Comparison of ENCODE assay signal across 29 mouse cellular contexts in the genomic region with DNA sequence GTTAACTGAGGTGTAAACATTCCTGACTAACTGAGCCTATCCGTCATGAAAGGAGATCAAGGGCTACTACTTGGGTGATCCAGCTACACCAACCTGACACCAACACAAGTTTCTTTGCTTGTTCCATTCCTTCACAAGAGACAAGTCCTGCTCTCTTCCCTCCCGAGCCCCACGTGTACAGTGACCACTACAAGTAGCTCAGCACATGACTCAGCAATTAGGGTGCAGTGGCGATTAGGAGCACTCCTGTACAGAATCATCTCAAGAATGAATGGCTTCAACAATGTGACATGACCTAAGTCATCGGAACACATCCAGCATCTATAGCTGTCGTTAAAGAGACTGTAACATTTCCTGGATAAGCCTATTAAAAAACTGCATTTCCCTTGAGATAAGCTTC. TPM values are rescaled to one million over a fixed set of nuclear protein-coding genes. Genes with fewer than 3 reads are reported as not detected.
DNase-seq lines count a peak whose midpoint lies in the region; ATAC-seq lines count a peak whose summit lies in the region.
"Had no signal": no experiment of that assay in that cellular context is flagged by ENCODE, and none has a peak within 500 bp of the region (broad histone marks: within the 10 kb centered on the region; RNA-seq: fewer than 3 reads in every experiment).

No protein-coding gene starts in this region.

- no peak overlapping the region for H3K4me2 ChIP-seq in heart, embryonic 12.5 days
- no peak overlapping the region for H3K4me2 ChIP-seq in liver, embryonic 13.5 days
- H3K4me2 ChIP-seq in liver, embryonic 12.5 days, result no peak overlapping the region
- H3K4me2 ChIP-seq: embryonic facial prominence, embryonic 12.5 days; forebrain, embryonic 12.5 days; heart, embryonic 11.5 days; neural tube, embryonic 15.5 days had no signal

- no peak for ATAC-seq in heart, embryonic 12.5 days (ENCODE audit: insufficient number of reproducible peaks, low FRiP score)
- 0 out of 2 replicates have a peak, but pooled peaks have one; percentile 34 for ATAC-seq in liver, embryonic 13.5 days (ENCODE audit: low read depth)
- ATAC-seq in liver, embryonic 12.5 days, result no peak
- peak; percentile 43 for ATAC-seq in megakaryocyte progenitor cell, adult 5-6 weeks (replicated peaks; ENCODE audit: poor library complexity)
- ATAC-seq: activated CD4-positive, CD25-positive, alpha-beta regulatory T cell, adult 4 months; hindbrain, postnatal 0 days; intestine, embryonic 16.5 days; liver, postnatal 0 days had no signal

- H3K4me1 ChIP-seq in heart, embryonic 12.5 days (replicated peaks), result peaks cover 5% of the 10 kb centered on the region
- H3K4me1 ChIP-seq in liver, embryonic 13.5 days (replicated peaks), result peaks cover 4% of the 10 kb centered on the region; the same call in 1 of the 2 replicates
- peaks cover 18% of the 10 kb centered on the region for H3K4me1 ChIP-seq in liver, embryonic 12.5 days
- H3K4me1 ChIP-seq: embryonic facial prominence, embryonic 12.5 days; forebrain, embryonic 12.5 days; hindbrain, embryonic 10.5 days; midbrain, embryonic 10.5 days; neural tube, embryonic 15.5 days had no signal

- H3K4me3 ChIP-seq in heart, embryonic 12.5 days, result no peak overlapping the region
- H3K4me3 ChIP-seq in liver, embryonic 13.5 days (replicated peaks), result no peak overlapping the region
- no peak overlapping the region for H3K4me3 ChIP-seq in liver, embryonic 12.5 days
- H3K4me3 ChIP-seq: embryonic facial prominence, embryonic 12.5 days; erythroblast, embryonic 14.5 days; forebrain, embryonic 12.5 days; hindbrain, embryonic 10.5 days; midbrain, embryonic 10.5 days; neural tube, embryonic 15.5 days had no signal

- no peaks in the 10 kb centered on the region for H3K9me3 ChIP-seq in heart, embryonic 12.5 days (replicated peaks)
- no peaks in the 10 kb centered on the region for H3K9me3 ChIP-seq in liver, embryonic 13.5 days (replicated peaks)
- H3K9me3 ChIP-seq in liver, embryonic 12.5 days (replicated peaks), result no peaks in the 10 kb centered on the region
- H3K9me3 ChIP-seq: embryonic facial prominence, embryonic 12.5 days; forebrain, embryonic 12.5 days; hindbrain, embryonic 10.5 days; midbrain, embryonic 10.5 days; neural tube, embryonic 15.5 days had no signal

- 70% methylated on average over 6 of the region's 6 CpGs for WGBS in heart, embryonic 12.5 days
- WGBS in liver, embryonic 13.5 days (ENCODE audit: insufficient replicate concordance), result 55% methylated on average over 6 of the region's 6 CpGs
- WGBS in liver, embryonic 12.5 days (ENCODE audit: insufficient replicate concordance), result 59% methylated on average over 6 of the region's 6 CpGs

- peaks cover 82% of the 10 kb centered on the region for H3K36me3 ChIP-seq in heart, embryonic 12.5 days
- peaks cover 91% of the 10 kb centered on the region for H3K36me3 ChIP-seq in liver, embryonic 13.5 days
- H3K36me3 ChIP-seq in liver, embryonic 12.5 days, result peaks cover 96% of the 10 kb centered on the region

- H3K9ac ChIP-seq in heart, embryonic 12.5 days, result no peak overlapping the region
- no peak overlapping the region for H3K9ac ChIP-seq in liver, embryonic 13.5 days
- H3K9ac ChIP-seq in liver, embryonic 12.5 days, result no peak overlapping the region
- H3K9ac ChIP-seq: embryonic facial prominence, embryonic 12.5 days; forebrain, embryonic 12.5 days; liver, postnatal 0 days; neural tube, embryonic 15.5 days had no signal

- peak; percentile 70 for DNase-seq in heart, adult 11 months
- DNase-seq in liver, embryonic 13.5 days, result no peak
- peak; percentile 37 for DNase-seq in MN1 (ENCODE audit: low spot score)
- DNase-seq in spleen, postnatal 10 days (ENCODE audit: low spot score in 2 of 2), result no peak
- DNase-seq in left cerebral cortex, adult 9 months (ENCODE audit: low spot score in 2 of 2), result no peak
- DNase-seq: adrenal gland, adult 8-10 months; cerebellum, postnatal 14 days; heart, postnatal 10 days; kidney, postnatal 14 days; liver, postnatal 0 days; lung, postnatal 10 days had no signal

- H3K27me3 ChIP-seq in heart, embryonic 12.5 days (replicated peaks), result no peaks in the 10 kb centered on the region
- no peaks in the 10 kb centered on the region for H3K27me3 ChIP-seq in liver, embryonic 13.5 days
- no peaks in the 10 kb centered on the region for H3K27me3 ChIP-seq in liver, embryonic 12.5 days (replicated peaks)
- H3K27me3 ChIP-seq: embryonic facial prominence, embryonic 12.5 days; forebrain, embryonic 12.5 days; neural tube, embryonic 15.5 days had no signal

- no peak overlapping the region for H3K27ac ChIP-seq in heart, embryonic 12.5 days (ENCODE audit: poor library complexity, severe bottlenecking)
- H3K27ac ChIP-seq in liver, embryonic 13.5 days, result no peak overlapping the region
- no peak overlapping the region for H3K27ac ChIP-seq in liver, embryonic 12.5 days
- H3K27ac ChIP-seq: embryonic facial prominence, embryonic 12.5 days; forebrain, embryonic 12.5 days; hindbrain, embryonic 10.5 days; hindbrain, postnatal 0 days; midbrain, embryonic 10.5 days; neural tube, embryonic 15.5 days had no signal

RNA-seq across cellular contexts. Expression of a gene that starts 10.3 kb away (rescaled TPM):
- polyA plus RNA-seq in heart, embryonic 12.5 days (2016; fragmentation: Nextera tagmentation; extraction: Ambion mirVana), result 125 and 127 TPM in 2 replicates
- 82.1 and 95.7 TPM in 2 replicates for polyA plus RNA-seq in liver, embryonic 13.5 days (2015; fragmentation: Nextera tagmentation; extraction: Ambion mirVana)
- polyA plus RNA-seq in liver, embryonic 12.5 days (2016; fragmentation: Nextera tagmentation; extraction: Ambion mirVana), result 108 and 112 TPM in 2 replicates
- 215 and 235 TPM in 2 replicates for total RNA-seq in megakaryocyte progenitor cell, adult 5-6 weeks (2015)
- total RNA-seq in megakaryocyte progenitor cell, adult 5-6 weeks (2017), result 165 and 167 TPM in 2 replicates

RNA-seq across cellular contexts. Expression of a gene that starts 11.3 kb away (rescaled TPM):
- polyA plus RNA-seq in heart, embryonic 12.5 days (2016; fragmentation: Nextera tagmentation; extraction: Ambion mirVana), result 16.4 and 17.9 TPM in 2 replicates
- polyA plus RNA-seq in liver, embryonic 13.5 days (2015; fragmentation: Nextera tagmentation; extraction: Ambion mirVana), result 8.6 and 11.4 TPM in 2 replicates
- 17.3 and 19.1 TPM in 2 replicates for polyA plus RNA-seq in liver, embryonic 12.5 days (2016; fragmentation: Nextera tagmentation; extraction: Ambion mirVana)
- total RNA-seq in megakaryocyte progenitor cell, adult 5-6 weeks (2015), result 17.1 and 19.2 TPM in 2 replicates
- 29.4 and 32.9 TPM in 2 replicates for total RNA-seq in megakaryocyte progenitor cell, adult 5-6 weeks (2017)

RNA-seq across cellular contexts. Expression of a gene that starts 38.8 kb away (rescaled TPM):
- polyA plus RNA-seq in heart, embryonic 12.5 days (2016; fragmentation: Nextera tagmentation; extraction: Ambion mirVana), result 0.18 TPM in 1 of 2 replicates, not detected in the other
- polyA plus RNA-seq in liver, embryonic 13.5 days (2015; fragmentation: Nextera tagmentation; extraction: Ambion mirVana), result 1.1 and 1.5 TPM in 2 replicates
- polyA plus RNA-seq in liver, embryonic 12.5 days (2016; fragmentation: Nextera tagmentation; extraction: Ambion mirVana), result 0.67 and 0.80 TPM in 2 replicates
- not detected in 2 replicates for total RNA-seq in megakaryocyte progenitor cell, adult 5-6 weeks (2015)
- 0.10 TPM in 1 of 2 replicates, not detected in the other for total RNA-seq in megakaryocyte progenitor cell, adult 5-6 weeks (2017)
- total RNA-seq: adrenal gland, adult 8-10 months; gastrocnemius, adult 18-20 months; heart, postnatal 10 days; hindbrain, postnatal 0 days; layer of hippocampus, adult 8-10 months; left cerebral cortex, adult 18-20 months; left cerebral cortex, postnatal 36 days; midbrain, postnatal 0 days had no signal
- polyA plus RNA-seq: activated CD4-positive, CD25-positive, alpha-beta regulatory T cell, adult 4 months; erythroblast, embryonic 14.5 days; hindbrain, embryonic 10.5 days; hindbrain, postnatal 0 days; intestine, embryonic 16.5 days; neural tube, embryonic 15.5 days had no signal

Comparison
In these comparisons a context has a peak if more than half of its experiments do, and no peak if none do; other contexts are left out.
1. ATAC-seq: peak in liver, embryonic 13.5 days (single experiment) and megakaryocyte progenitor cell, adult 5-6 weeks (single experiment); none in heart, embryonic 12.5 days (single experiment) and liver, embryonic 12.5 days (single experiment).
2. DNase-seq: peak in heart, adult 11 months (single experiment) and MN1 (single experiment); none in liver, embryonic 13.5 days (single experiment), spleen, postnatal 10 days (0 of 2) and left cerebral cortex, adult 9 months (0 of 2).